In genomic region chr6:34871929-34872328, GRCm38 (mm10) we compare ENCODE assay signal across 23 mouse cellular contexts. TPM values are rescaled to one million over a fixed set of nuclear protein-coding genes. Genes with fewer than 3 reads are reported as not detected.
DNase-seq lines count a peak whose midpoint lies in the region; ATAC-seq and TF ChIP-seq lines count a peak whose summit lies in the region.
"Had no signal": no experiment of that assay in that cellular context is flagged by ENCODE, and none has a peak within 500 bp of the region (broad histone marks: within the 10 kb centered on the region; RNA-seq: fewer than 3 reads in every experiment).

No protein-coding gene starts in this region.

- no peaks in the 10 kb centered on the region for H3K27me3 ChIP-seq in lung, embryonic 14.5 days (ENCODE audit: insufficient read depth, low read length)
- H3K27me3 ChIP-seq: hindbrain, embryonic 13.5 days; intestine, embryonic 15.5 days; limb, embryonic 12.5 days; midbrain, embryonic 12.5 days had no signal

- H3K9me3 ChIP-seq in lung, embryonic 14.5 days (ENCODE audit: low read depth, low read length), result no peaks in the 10 kb centered on the region
- H3K9me3 ChIP-seq: hindbrain, embryonic 13.5 days; intestine, embryonic 15.5 days; limb, embryonic 12.5 days; midbrain, embryonic 12.5 days had no signal

- H3K36me3 ChIP-seq in lung, embryonic 14.5 days (ENCODE audit: insufficient read depth), result peaks cover 10% of the 10 kb centered on the region; the same call in 1 of the 2 replicates
- H3K36me3 ChIP-seq in macrophage (ENCODE audit: inconsistent target), result peaks cover 20% of the 10 kb centered on the region; the same call in 1 of the 2 replicates
- H3K36me3 ChIP-seq: hindbrain, embryonic 13.5 days; intestine, embryonic 15.5 days had no signal

- H3K4me3 ChIP-seq in gastrocnemius, adult 2 months, result no peak overlapping the region
- H3K4me3 ChIP-seq in lung, embryonic 14.5 days (ENCODE audit: low read depth, low read length), result no peak overlapping the region
- no peak overlapping the region for H3K4me3 ChIP-seq in brown adipose tissue, adult 24 weeks (ENCODE audit: insufficient read depth, low read depth, low read length)
- H3K4me3 ChIP-seq in macrophage (ENCODE audit: inconsistent target), result no peak overlapping the region
- H3K4me3 ChIP-seq: hindbrain, embryonic 13.5 days; intestine, embryonic 15.5 days; left cerebral cortex, adult 2 months; limb, embryonic 12.5 days; midbrain, embryonic 12.5 days had no signal

- ATAC-seq in lung, embryonic 14.5 days (ENCODE audit: insufficient read depth), result no peak
- ATAC-seq: forebrain, embryonic 14.5 days; intestine, embryonic 15.5 days; lung, postnatal 0 days had no signal

- WGBS in lung, embryonic 14.5 days, result 87% methylated on average over 7 of the region's 7 CpGs
- WGBS in macrophage (ENCODE audit: missing documents), result 70% methylated on average over 7 of the region's 7 CpGs

- peaks cover 46% of the 10 kb centered on the region for H3K79me2 ChIP-seq in macrophage (ENCODE audit: inconsistent target)

- H3K4me1 ChIP-seq in lung, embryonic 14.5 days (ENCODE audit: insufficient read depth), result peaks cover 19% of the 10 kb centered on the region
- peaks cover 52% of the 10 kb centered on the region for H3K4me1 ChIP-seq in brown adipose tissue, adult 24 weeks (ENCODE audit: control insufficient read depth, insufficient read depth, insufficient read length, low read length)

- intact Hi-C loops in gastrocnemius, adult 2 months (cut with DNase I), result no loop called here
- intact Hi-C loops in gastrocnemius, postnatal 14 days (cut with DNase I; ENCODE audit: low total_unique reads), result no loop called here

- peak overlapping the region; percentile 96 for H3K27ac ChIP-seq in gastrocnemius, adult 2 months
- peak overlapping the region; percentile 18; the same call in 1 of the 2 replicates for H3K27ac ChIP-seq in lung, embryonic 14.5 days (ENCODE audit: low read depth)
- H3K27ac ChIP-seq in brown adipose tissue, adult 24 weeks (replicated peaks; ENCODE audit: low read depth, low read length), result peak overlapping the region; percentile 92
- peak overlapping the region; percentile 99 for H3K27ac ChIP-seq in macrophage
- H3K27ac ChIP-seq: hindbrain, embryonic 13.5 days; intestine, embryonic 15.5 days; left cerebral cortex, adult 2 months; limb, embryonic 12.5 days; midbrain, embryonic 12.5 days had no signal

- no peak overlapping the region for H3K4me2 ChIP-seq in lung, embryonic 14.5 days
- H3K4me2 ChIP-seq: hindbrain, embryonic 13.5 days; intestine, embryonic 15.5 days; limb, embryonic 12.5 days; midbrain, embryonic 12.5 days had no signal

- DNase-seq in gastrocnemius, adult 2 months, result peak; percentile 65
- no peak for DNase-seq in gastrocnemius, postnatal 14 days
- no peak for DNase-seq in lung, embryonic 14.5 days
- no peak for DNase-seq in lung, postnatal 4 days
- no peak for DNase-seq in cerebellum, postnatal 10 days
- DNase-seq: adrenal gland, postnatal 10 days; cerebellum, adult 8-10 months; retina, postnatal 1 day; right cerebral cortex, postnatal 4 days; thymus, postnatal 36 days had no signal

- no peak overlapping the region for H3K9ac ChIP-seq in lung, embryonic 14.5 days
- H3K9ac ChIP-seq: hindbrain, embryonic 13.5 days; intestine, embryonic 15.5 days; limb, embryonic 12.5 days; midbrain, embryonic 12.5 days had no signal

- no peak for TF ChIP-seq CTCF in gastrocnemius, adult 2 months (IDR thresholded peaks at IDR 0.05)
- TF ChIP-seq CTCF in lung, embryonic 14.5 days (IDR thresholded peaks at IDR 0.05; ENCODE audit: low read depth), result no peak

RNA-seq across cellular contexts. Expression of gene Cyren, which starts 5.9 kb away (rescaled TPM):
- 1 to 10 TPM; 2.8 to 3.7 TPM for total RNA-seq in gastrocnemius, adult 2 months (2021)
- total RNA-seq in gastrocnemius, postnatal 14 days (2021), result 1 to 10 TPM; 4.0 to 5.0 TPM
- 15.0 and 17.6 TPM in 2 replicates for polyA plus RNA-seq in lung, embryonic 14.5 days (2014; fragmentation: Nextera tagmentation; extraction: Ambion mirVana)
- polyA plus RNA-seq in brown adipose tissue, adult 24 weeks (2012; ENCODE audit: insufficient read depth, insufficient read length, missing spikeins), result 3.3 and 5.0 TPM in 2 replicates
- total RNA-seq in macrophage (2018; cell fraction: chromatin; rRNA removed), result 100 to 1,000 TPM in 2 of 26 experiments, 10 to 100 TPM in 21, 1 to 10 TPM in 3; 6.2 to 128 (median 19.9) TPM
- total RNA-seq in macrophage (2018; cell fraction: cytosol; rRNA removed), result 1 to 10 TPM; 1.7 to 4.5 (median 3.0) TPM
- 100 to 1,000 TPM in 1 of 26 experiments, 10 to 100 TPM in 21, 1 to 10 TPM in 4; 3.3 to 115 (median 18.1) TPM for total RNA-seq in macrophage (2018; cell fraction: nucleus; rRNA removed)
- polyA plus RNA-seq in macrophage (2018), result 3.3 to 10.6 TPM (median 4.3 TPM) in 3 replicates

RNA-seq across cellular contexts. Expression of gene Tmem140, which starts 9.0 kb away (rescaled TPM):
- total RNA-seq in gastrocnemius, adult 2 months (2021), result 10 to 100 TPM; 26.4 to 32.9 TPM
- total RNA-seq in gastrocnemius, postnatal 14 days (2021), result 10 to 100 TPM; 12.7 to 15.5 TPM
- 2.7 TPM in 2 replicates for polyA plus RNA-seq in lung, embryonic 14.5 days (2014; fragmentation: Nextera tagmentation; extraction: Ambion mirVana)
- 21.6 and 38.6 TPM in 2 replicates for polyA plus RNA-seq in brown adipose tissue, adult 24 weeks (2012; ENCODE audit: insufficient read depth, insufficient read length, missing spikeins)
- total RNA-seq in macrophage (2018; cell fraction: chromatin; rRNA removed), result 100 to 1,000 TPM in 11 of 26 experiments, 10 to 100 TPM in 15; 18.5 to 254 (median 80.7) TPM
- total RNA-seq in macrophage (2018; cell fraction: cytosol; rRNA removed), result 100 to 1,000 TPM in 18 of 26 experiments, 10 to 100 TPM in 8; 39.9 to 208 (median 143) TPM
- total RNA-seq in macrophage (2018; cell fraction: nucleus; rRNA removed), result 100 to 1,000 TPM in 16 of 26 experiments, 10 to 100 TPM in 10; 39.3 to 284 (median 118) TPM
- 41.8 to 184 TPM (median 113 TPM) in 3 replicates for polyA plus RNA-seq in macrophage (2018)

RNA-seq across cellular contexts. Expression of gene Wdr91, which starts 38.7 kb away (rescaled TPM):
- total RNA-seq in gastrocnemius, adult 2 months (2021), result 1 to 10 TPM; 5.2 to 8.0 TPM
- 1 to 10 TPM; 9.3 to 9.7 TPM for total RNA-seq in gastrocnemius, postnatal 14 days (2021)
- polyA plus RNA-seq in lung, embryonic 14.5 days (2014; fragmentation: Nextera tagmentation; extraction: Ambion mirVana), result 14.7 and 16.2 TPM in 2 replicates
- polyA plus RNA-seq in brown adipose tissue, adult 24 weeks (2012; ENCODE audit: insufficient read depth, insufficient read length, missing spikeins), result 12.4 and 13.9 TPM in 2 replicates
- 100 to 1,000 TPM; 229 to 803 (median 498) TPM for total RNA-seq in macrophage (2018; cell fraction: chromatin; rRNA removed)
- total RNA-seq in macrophage (2018; cell fraction: cytosol; rRNA removed), result 100 to 1,000 TPM in 23 of 26 experiments, 10 to 100 TPM in 3; 87.0 to 154 (median 126) TPM
- 100 to 1,000 TPM; 124 to 721 (median 374) TPM for total RNA-seq in macrophage (2018; cell fraction: nucleus; rRNA removed)
- polyA plus RNA-seq in macrophage (2018), result 86.6 to 195 TPM (median 145 TPM) in 3 replicates

RNA-seq across cellular contexts. Expression of gene Stra8, which starts 48.0 kb away (rescaled TPM):
- total RNA-seq in gastrocnemius, adult 2 months (2021), result not detected
- not detected for total RNA-seq in gastrocnemius, postnatal 14 days (2021)
- polyA plus RNA-seq in lung, embryonic 14.5 days (2014; fragmentation: Nextera tagmentation; extraction: Ambion mirVana), result not detected in 2 replicates
- polyA plus RNA-seq in brown adipose tissue, adult 24 weeks (2012; ENCODE audit: insufficient read depth, insufficient read length, missing spikeins), result not detected in 2 replicates
- not detected for total RNA-seq in macrophage (2018; cell fraction: chromatin; rRNA removed)
- not detected for total RNA-seq in macrophage (2018; cell fraction: cytosol; rRNA removed)
- not detected for total RNA-seq in macrophage (2018; cell fraction: nucleus; rRNA removed)
- not detected in 3 replicates for polyA plus RNA-seq in macrophage (2018)
- total RNA-seq: adrenal gland, postnatal 10 days; heart, adult 18-20 months; layer of hippocampus, adult 18-20 months; left cerebral cortex, adult 2 months had no signal
- polyA plus RNA-seq: forebrain, embryonic 14.5 days; heart, postnatal 0 days; hindbrain, embryonic 13.5 days; intestine, embryonic 15.5 days; kidney, embryonic 16.5 days; limb, embryonic 12.5 days; midbrain, embryonic 12.5 days had no signal

Comparison
In these comparisons a context has a peak if more than half of its experiments do, and no peak if none do; other contexts are left out.
1. H3K27ac ChIP-seq: peak in every context shown above with its lines; median percentile 99 in macrophage; 96 in gastrocnemius, adult 2 months; 92 in brown adipose tissue, adult 24 weeks; 18 in lung, embryonic 14.5 days.